Mouse (Mus musculus): ENCODE measurements around the gene Gtf2h4. TPM values are rescaled to one million over a fixed set of nuclear protein-coding genes. Genes with fewer than 3 reads are reported as not detected.

Gene Gtf2h4
- polyA plus RNA-seq, 1 experiment from 2014 or later, result 36.2 TPM

GRCm38 (mm10) chr17:35703751-35704271 is 30.3 kb upstream of the Gtf2h4 start:
- Histone ChIP-seq H3K4me3 (peak overlapping the region; percentile 33), H3K27me3 (no peaks in the 10 kb centered on the region), H3K36me3 (no peaks in the 10 kb centered on the region; the same call in 1 of the 2 replicates), H3K4me1 (peaks cover 62% of the 10 kb centered on the region), H3K27ac (peak overlapping the region; percentile 75), H3K9me3 (no peaks in the 10 kb centered on the region), H3K4me2 (peak overlapping the region; percentile 54), H3K9ac (0 out of 2 replicates have a peak overlapping the region, but pooled peaks have one; percentile 4)
- 5% methylated on average over 14 of the region's 14 CpGs for WGBS
- ATAC-seq (ENCODE audit: insufficient number of reproducible peaks, low FRiP score, low TSS enrichment, low read depth), result no peak

- Histone ChIP-seq H3K9me3 (no peaks in the 10 kb centered on the region), H3K27me3 (no peaks in the 10 kb centered on the region), H3K4me3 (peak overlapping the region; percentile 61), H3K9ac (no peak overlapping the region), H3K27ac (peak overlapping the region; percentile 96), H3K4me2 (peak overlapping the region; percentile 72; the same call in 1 of the 2 replicates), H3K4me1 (peaks cover 66% of the 10 kb centered on the region), H3K36me3 (no peaks in the 10 kb centered on the region; the same call in 1 of the 2 replicates)
- WGBS, result 25% methylated on average over 2 of the region's 2 CpGs
- no peak for ATAC-seq (ENCODE audit: insufficient number of reproducible peaks, low FRiP score, low TSS enrichment, low read depth)
These were observed 29.5 kb upstream of the Gtf2h4 start for GRCm38 (mm10) chr17:35703065-35703464.

DNA sequence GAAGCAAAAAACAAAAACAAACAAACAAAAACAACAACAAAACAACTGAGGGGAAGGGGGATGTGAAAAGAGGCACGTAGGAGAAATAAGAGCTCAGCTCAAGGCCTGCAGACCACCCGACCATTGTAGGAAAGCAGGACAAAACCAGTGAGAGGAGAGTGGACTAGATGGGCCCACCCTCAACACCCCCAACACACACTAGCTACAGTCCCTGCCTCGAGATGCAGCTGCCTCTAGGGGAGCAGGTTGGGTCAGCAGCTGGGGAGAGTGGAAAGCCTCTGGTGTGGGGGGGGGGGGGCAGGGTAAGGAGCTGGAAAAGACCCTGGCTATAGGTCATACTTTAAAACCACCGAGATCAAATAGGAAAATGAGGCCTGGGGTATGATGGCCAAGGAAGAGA is 29.1 kb upstream of the Gtf2h4 start:
- peaks cover 68% of the 10 kb centered on the region for H3K4me1 ChIP-seq
- no peak for ATAC-seq (ENCODE audit: insufficient number of reproducible peaks, low FRiP score, low TSS enrichment, low read depth)
- H3K9ac ChIP-seq, result peak overlapping the region; percentile 20
- H3K27ac ChIP-seq, result peak overlapping the region; percentile 96
- no peaks in the 10 kb centered on the region for H3K27me3 ChIP-seq
- WGBS, result 13% methylated on average over 4 of the region's 4 CpGs
- no peaks in the 10 kb centered on the region; the same call in 1 of the 2 replicates for H3K36me3 ChIP-seq
- H3K4me3 ChIP-seq, result peak overlapping the region; percentile 61
- H3K9me3 ChIP-seq, result no peaks in the 10 kb centered on the region
- H3K4me2 ChIP-seq, result peak overlapping the region; percentile 72

GRCm38 (mm10) chr17:35701978-35702461 is 28.5 kb upstream of the Gtf2h4 start:
- peaks cover 74% of the 10 kb centered on the region for H3K4me1 ChIP-seq
- WGBS, result 4% methylated on average over 16 of the region's 16 CpGs

DNA sequence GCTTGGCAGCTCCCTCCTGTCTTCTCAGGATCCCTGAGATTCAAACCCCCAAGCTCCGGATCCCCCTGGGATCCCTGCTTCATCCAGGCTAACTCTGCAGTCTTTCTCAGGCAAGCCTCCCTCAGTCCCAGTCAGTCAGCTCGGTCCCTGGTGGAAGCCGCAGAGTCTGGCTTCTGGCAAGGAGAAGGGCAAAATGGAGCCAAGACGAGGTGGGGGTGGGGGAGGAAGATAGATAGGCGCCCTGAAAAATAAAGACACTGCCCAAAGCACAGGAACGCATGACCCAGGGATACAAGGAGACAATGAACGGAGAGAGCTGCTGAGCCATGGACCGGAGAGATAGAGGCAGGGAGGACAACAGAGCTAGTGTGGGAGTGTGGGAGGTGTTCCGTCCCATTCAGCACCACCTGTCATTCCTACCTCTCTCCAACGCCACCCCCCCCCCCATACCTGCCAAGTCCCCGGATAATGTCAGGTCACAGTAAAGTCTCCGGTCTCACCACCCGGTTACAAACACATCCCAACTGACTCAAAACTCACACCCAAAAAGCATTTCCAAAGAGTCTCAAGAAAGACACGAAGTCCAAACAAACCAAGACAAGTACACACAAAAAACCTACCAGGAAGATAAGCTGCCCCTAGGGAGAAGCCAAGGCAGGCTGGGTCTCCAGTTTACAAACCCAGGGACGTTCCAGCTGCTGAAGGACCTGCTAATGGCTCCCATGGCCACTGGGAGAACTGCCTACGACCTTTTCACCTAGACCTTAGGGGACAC is 27.9 kb upstream of the Gtf2h4 start:
- H3K36me3 ChIP-seq, result no peaks in the 10 kb centered on the region; the same call in 1 of the 2 replicates
- H3K4me2 ChIP-seq, result peak overlapping the region; percentile 72
- peak overlapping the region; percentile 96 for H3K27ac ChIP-seq
- no peak for ATAC-seq (ENCODE audit: insufficient number of reproducible peaks, low FRiP score, low TSS enrichment, low read depth)
- H3K9me3 ChIP-seq, result no peaks in the 10 kb centered on the region
- H3K27me3 ChIP-seq, result no peaks in the 10 kb centered on the region
- peak overlapping the region; percentile 71 for H3K9ac ChIP-seq
- H3K4me3 ChIP-seq, result peak overlapping the region; percentile 61
- 5% methylated on average over 16 of the region's 16 CpGs for WGBS
- peaks cover 78% of the 10 kb centered on the region for H3K4me1 ChIP-seq

More at GRCm38 (mm10) chr17:35701978-35702461, 28.5 kb upstream of the Gtf2h4 start:
- H3K4me2 ChIP-seq, result peak overlapping the region; percentile 72
- H3K27ac ChIP-seq, result peak overlapping the region; percentile 96
- H3K9me3 ChIP-seq, result no peaks in the 10 kb centered on the region
- no peaks in the 10 kb centered on the region; the same call in 1 of the 2 replicates for H3K36me3 ChIP-seq
- ATAC-seq (ENCODE audit: insufficient number of reproducible peaks, low FRiP score, low TSS enrichment, low read depth), result no peak
- peak overlapping the region; percentile 20 for H3K9ac ChIP-seq
- H3K4me3 ChIP-seq, result peak overlapping the region; percentile 61
- no peaks in the 10 kb centered on the region for H3K27me3 ChIP-seq

DNA sequence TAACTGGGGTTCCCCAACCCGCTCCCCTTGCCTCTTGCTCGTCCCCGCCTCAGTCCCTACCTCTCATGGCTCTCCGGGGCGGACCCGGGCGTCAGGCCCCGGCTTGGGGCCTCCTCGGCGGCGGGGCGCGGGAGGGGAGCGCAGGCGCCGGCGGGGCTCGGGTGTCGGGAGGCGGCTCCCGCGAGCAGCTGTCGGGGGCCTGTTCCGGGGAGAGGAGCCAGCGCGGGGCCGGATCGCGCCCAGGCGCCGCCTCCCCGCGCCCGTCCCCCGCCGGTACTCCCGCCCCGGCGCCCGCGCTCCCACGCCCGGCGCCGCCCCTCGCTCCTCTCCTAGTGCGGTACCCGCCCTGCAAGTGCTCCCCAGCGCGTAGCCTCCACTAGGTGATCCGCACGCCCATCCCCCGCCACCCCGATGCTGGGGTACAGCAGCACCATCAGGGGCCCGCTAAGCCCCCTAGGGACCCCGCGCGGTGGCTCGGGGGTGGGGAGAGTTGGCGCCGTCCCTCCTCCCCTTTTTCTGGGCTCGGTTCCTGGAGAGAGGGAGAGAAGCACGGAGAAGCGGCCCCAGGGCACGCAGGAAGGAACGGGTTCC is 26.9 kb upstream of the Gtf2h4 start:
- Histone ChIP-seq H3K4me3 (peak overlapping the region; percentile 61), H3K4me2 (peak overlapping the region; percentile 72), H3K9ac (peak overlapping the region; percentile 71), H3K27ac (peak overlapping the region; percentile 96), H3K4me1 (peaks cover 78% of the 10 kb centered on the region), H3K27me3 (no peaks in the 10 kb centered on the region), H3K9me3 (no peaks in the 10 kb centered on the region), H3K36me3 (peaks cover 2% of the 10 kb centered on the region)
- ATAC-seq (ENCODE audit: insufficient number of reproducible peaks, low FRiP score, low TSS enrichment, low read depth), result peak; percentile 81
- under 1% methylated on average over 28 of the region's 66 CpGs for WGBS

GRCm38 (mm10) chr17:35699919-35700318 is 26.4 kb upstream of the Gtf2h4 start:
- Histone ChIP-seq H3K9me3 (no peaks in the 10 kb centered on the region), H3K4me2 (peak overlapping the region; percentile 72), H3K27ac (peak overlapping the region; percentile 96), H3K4me3 (peak overlapping the region; percentile 61), H3K9ac (peak overlapping the region; percentile 71), H3K4me1 (peaks cover 74% of the 10 kb centered on the region), H3K27me3 (no peaks in the 10 kb centered on the region), H3K36me3 (peaks cover 8% of the 10 kb centered on the region)
- WGBS, result 2% methylated on average over 19 of the region's 19 CpGs
- ATAC-seq (ENCODE audit: insufficient number of reproducible peaks, low FRiP score, low TSS enrichment, low read depth), result peak; percentile 10; the same call in 1 of the 2 replicates

DNA sequence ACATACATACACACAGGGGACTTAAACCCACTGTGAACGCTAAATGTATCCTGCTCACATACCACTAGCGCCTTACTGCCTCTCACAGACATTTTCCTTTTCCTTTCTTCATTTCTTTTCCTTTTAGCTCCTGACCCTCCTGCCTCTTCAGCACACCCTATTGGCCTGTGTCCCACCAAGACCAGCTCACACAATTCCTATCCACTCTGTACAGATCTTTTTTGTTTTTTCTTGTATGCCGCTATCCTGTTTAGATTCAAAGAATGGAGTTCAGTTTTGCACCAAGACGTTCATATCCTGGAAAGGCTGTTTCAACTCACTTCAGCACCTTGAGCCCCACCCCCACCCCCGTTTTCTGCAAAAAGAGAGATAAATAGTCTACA is 25.0 kb upstream of the Gtf2h4 start:
- H3K27me3 ChIP-seq, result no peaks in the 10 kb centered on the region
- peak overlapping the region; percentile 80 for H3K27ac ChIP-seq
- peaks cover 60% of the 10 kb centered on the region for H3K4me1 ChIP-seq
- peak overlapping the region; percentile 37 for H3K4me3 ChIP-seq
- no peak for ATAC-seq (ENCODE audit: insufficient number of reproducible peaks, low FRiP score, low TSS enrichment, low read depth)
- peak overlapping the region; percentile 56 for H3K4me2 ChIP-seq
- H3K36me3 ChIP-seq, result peaks cover 14% of the 10 kb centered on the region
- no peaks in the 10 kb centered on the region for H3K9me3 ChIP-seq
- H3K9ac ChIP-seq, result no peak overlapping the region
- 48% methylated on average over 5 of the region's 5 CpGs for WGBS

DNA sequence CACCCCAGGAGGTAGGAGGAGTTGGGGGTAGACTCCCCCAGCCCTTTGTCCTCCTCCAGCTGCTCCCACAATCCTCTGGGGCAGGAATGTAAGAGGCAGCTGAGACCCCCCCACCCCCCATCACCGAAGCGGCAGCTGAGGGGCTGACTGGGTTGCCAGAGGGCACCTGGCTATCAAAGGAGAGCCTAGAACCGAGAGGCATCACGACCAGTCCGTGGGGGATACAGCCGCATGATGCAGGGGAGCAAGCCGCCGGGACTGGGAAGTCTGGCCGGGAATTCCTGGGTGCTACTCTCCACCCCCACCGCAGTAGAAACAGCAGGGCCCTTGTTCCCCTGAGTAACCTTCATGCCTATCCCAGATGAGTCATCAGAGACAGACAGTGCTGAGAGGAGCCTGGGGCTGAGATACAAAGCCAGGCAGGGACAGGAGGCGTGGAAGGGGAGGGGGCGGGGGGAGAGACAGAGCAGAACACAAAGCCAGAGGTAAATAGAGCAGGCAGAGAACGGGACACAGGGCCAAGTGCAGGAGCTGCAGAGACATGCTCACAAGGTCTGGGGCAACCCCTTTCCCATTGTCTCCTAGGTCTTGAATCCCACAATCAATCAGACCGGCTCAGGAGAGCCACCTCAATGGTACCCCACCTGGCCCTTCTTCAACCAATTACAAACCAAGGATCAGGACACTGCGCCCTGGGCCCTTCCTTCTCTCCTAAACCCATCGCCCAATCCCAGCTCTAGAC is 24.4 kb upstream of the Gtf2h4 start:
- peak overlapping the region; percentile 50 for H3K9ac ChIP-seq
- peaks cover 57% of the 10 kb centered on the region for H3K4me1 ChIP-seq
- H3K27ac ChIP-seq, result peak overlapping the region; percentile 80
- H3K4me2 ChIP-seq, result peak overlapping the region; percentile 56
- no peaks in the 10 kb centered on the region for H3K9me3 ChIP-seq
- WGBS, result 9% methylated on average over 16 of the region's 16 CpGs
- H3K27me3 ChIP-seq, result no peaks in the 10 kb centered on the region
- H3K4me3 ChIP-seq, result peak overlapping the region; percentile 37
- H3K36me3 ChIP-seq, result peaks cover 19% of the 10 kb centered on the region
- peak; percentile 27 for ATAC-seq (ENCODE audit: insufficient number of reproducible peaks, low FRiP score, low TSS enrichment, low read depth)

GRCm38 (mm10) chr17:35697429-35697758 is 23.9 kb upstream of the Gtf2h4 start:
- peaks cover 52% of the 10 kb centered on the region for H3K4me1 ChIP-seq
- H3K4me2 ChIP-seq, result peak overlapping the region; percentile 56
- H3K4me3 ChIP-seq, result peak overlapping the region; percentile 37
- no peaks in the 10 kb centered on the region for H3K27me3 ChIP-seq
- H3K9ac ChIP-seq, result 0 out of 2 replicates have a peak overlapping the region, but pooled peaks have one; percentile 50
- H3K36me3 ChIP-seq, result peaks cover 25% of the 10 kb centered on the region
- ATAC-seq (ENCODE audit: insufficient number of reproducible peaks, low FRiP score, low TSS enrichment, low read depth), result no peak
- 18% methylated on average over 1 of the region's 1 CpGs for WGBS
- peak overlapping the region; percentile 80 for H3K27ac ChIP-seq
- H3K9me3 ChIP-seq, result no peaks in the 10 kb centered on the region

DNA sequence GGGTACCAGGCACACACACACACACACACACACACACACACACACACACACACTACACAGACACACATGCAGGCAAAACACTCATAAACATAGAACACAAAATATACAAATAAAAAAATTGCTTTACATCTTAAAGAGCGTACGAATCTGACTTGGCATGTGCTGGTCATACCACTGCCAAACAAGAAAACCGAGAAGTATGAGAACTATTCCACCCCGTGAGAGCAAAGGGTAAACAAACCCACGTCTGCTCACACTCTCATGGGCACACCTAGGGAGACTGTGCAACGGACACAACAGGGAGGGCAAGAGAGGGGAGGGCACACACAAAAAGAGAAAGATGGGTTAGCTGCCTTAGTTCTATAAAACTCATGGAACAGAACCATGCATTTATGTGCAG is 23.2 kb upstream of the Gtf2h4 start:
- no peaks in the 10 kb centered on the region for H3K27me3 ChIP-seq
- 0 out of 2 replicates have a peak overlapping the region, but pooled peaks have one; percentile 37 for H3K4me3 ChIP-seq
- WGBS, result 27% methylated on average over 6 of the region's 6 CpGs

More for the DNA sequence above, 23.2 kb upstream of the Gtf2h4 start:
- ATAC-seq (ENCODE audit: insufficient number of reproducible peaks, low FRiP score, low TSS enrichment, low read depth), result no peak
- Histone ChIP-seq H3K9me3 (no peaks in the 10 kb centered on the region), H3K9ac (no peak overlapping the region), H3K4me1 (peaks cover 45% of the 10 kb centered on the region), H3K27ac (peak overlapping the region; percentile 80; the same call in 1 of the 2 replicates), H3K36me3 (peaks cover 32% of the 10 kb centered on the region), H3K4me2 (peak overlapping the region; percentile 56; the same call in 1 of the 2 replicates)

All from limb, embryonic 15.5 days (tissue).